Mouse (Mus musculus) adrenal gland, postnatal 25 days (tissue): ENCODE data around the gene Wipf1. TPM values are rescaled to one million over a fixed set of nuclear protein-coding genes. Genes with fewer than 3 reads are reported as not detected.
"Not testable (repeated sequence)": the region's sequence is repeated elsewhere in the genome, so short reads cannot be mapped to it uniquely, and the experiment has no call there.

Experiments
- DNase-seq: peaks from one replicate; pipeline ENCODE4 v3.0.0; 2021; ENCODE audit warnings: mixed read lengths
- total RNA-seq: library from RNA; stranded (reverse); gene quantifications from 2 replicates; pipeline ENCODE4 v1.2.3, GENCODE M21; 2021

Gene Wipf1
- total RNA-seq, 1 experiment from 2014 or later, result 17.0 TPM

DNA sequence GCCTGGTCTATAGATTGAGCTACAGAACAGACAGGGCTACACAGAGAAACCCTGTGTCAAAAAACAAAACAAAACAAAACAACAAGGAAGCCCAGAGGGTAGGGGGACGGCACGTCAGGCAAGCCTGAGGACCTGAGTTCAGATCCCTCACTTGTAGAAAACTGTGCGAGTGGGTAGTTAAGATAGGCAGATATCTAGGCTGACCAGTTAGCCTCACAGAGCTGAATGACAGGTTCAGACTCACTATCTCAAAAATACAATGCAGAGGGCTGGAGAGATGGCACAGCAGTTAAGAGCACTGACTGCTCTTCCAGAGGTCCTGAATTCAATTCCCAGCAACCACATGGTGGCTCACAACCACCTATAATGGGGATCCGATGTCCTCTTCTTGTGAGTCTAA is 23.2 kb downstream of the Wipf1 start:
- DNase-seq, result not testable (repeated sequence)

DNA sequence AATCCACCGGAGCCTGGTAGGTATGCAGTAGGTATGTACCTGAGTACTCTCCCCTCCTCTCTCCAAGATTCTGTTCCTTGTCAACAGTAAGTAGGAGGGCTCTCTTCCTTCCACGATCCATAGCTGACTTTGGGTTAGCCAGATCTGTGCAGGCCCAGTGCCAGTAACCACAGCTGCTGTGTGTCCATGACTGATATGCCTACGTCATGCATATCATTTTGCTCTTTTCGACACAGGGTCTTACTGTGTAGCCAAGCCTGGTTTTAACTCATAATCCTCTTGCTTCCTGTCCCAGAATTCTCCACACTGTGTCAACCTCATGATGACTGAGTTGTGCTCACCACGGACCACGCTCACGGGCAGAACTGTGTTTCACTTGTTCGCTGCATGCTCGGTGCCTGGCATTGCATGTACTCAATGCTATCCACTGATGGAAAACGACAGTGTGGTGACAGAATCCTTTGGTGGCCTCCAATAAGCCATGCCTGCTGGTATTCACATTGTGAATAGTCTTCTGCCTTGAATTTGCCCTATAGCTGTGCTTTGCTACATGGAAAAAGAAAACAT is 26.6 kb downstream of the Wipf1 start:
- DNase-seq, result no peak

DNA sequence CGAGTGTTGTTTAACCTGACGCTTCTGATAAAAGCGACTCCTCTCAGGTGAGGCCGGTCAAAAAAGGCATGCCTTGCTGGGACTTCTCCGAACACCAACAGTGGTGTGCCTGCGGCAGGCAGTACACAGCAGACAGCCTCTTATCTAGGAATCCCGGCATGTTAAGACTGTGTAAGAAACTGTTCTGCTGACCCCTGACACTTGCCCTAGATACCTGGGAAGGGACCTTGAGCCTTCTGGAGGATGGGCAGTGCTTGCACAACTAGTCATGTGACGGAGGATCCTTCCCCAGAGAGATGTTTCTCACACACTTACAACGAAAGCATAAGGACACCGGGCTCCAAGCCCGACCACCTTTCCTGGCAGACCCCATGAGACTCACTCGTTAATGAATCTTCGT is 28.7 kb downstream of the Wipf1 start:
- DNase-seq, result no peak

DNA sequence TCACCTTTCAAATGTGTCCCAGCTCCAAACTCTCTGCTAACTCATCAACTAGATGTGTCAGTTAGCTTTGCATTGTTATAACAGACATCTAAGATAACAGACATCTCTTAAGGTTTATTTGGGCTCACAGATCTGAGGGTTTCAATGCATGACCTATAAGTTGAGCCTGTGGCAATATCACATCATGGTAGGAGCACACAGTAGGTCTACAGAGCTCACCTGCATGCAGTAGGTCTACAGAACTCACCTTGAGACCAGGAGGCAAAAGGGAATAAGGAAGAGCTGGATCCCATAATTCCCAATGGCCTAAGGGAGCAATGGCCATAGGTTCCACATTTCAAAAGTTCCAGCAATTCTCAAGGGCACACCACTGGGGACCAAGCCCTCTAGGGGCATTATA is 31.2 kb downstream of the Wipf1 start:
- no peak for DNase-seq

DNA sequence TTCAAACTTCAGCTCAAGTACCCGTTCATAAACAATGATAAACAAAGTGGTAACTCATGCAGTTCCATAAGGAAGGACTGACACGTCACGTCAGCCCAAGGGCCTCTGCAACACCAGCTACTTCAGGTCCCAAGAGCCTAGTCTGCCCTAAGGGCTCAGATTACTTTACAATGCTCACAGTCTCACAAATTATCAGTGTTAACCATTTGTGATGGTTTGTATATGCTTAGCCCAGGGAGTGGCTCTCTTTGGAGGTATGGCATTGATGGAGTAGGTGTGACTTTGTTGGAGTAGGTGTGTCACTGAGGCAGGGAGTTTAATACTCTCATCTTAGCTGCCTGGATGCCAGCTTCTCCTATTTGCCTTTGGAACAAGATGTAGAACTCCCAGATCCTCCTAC is 32.0 kb downstream of the Wipf1 start:
- DNase-seq, result no peak

DNA sequence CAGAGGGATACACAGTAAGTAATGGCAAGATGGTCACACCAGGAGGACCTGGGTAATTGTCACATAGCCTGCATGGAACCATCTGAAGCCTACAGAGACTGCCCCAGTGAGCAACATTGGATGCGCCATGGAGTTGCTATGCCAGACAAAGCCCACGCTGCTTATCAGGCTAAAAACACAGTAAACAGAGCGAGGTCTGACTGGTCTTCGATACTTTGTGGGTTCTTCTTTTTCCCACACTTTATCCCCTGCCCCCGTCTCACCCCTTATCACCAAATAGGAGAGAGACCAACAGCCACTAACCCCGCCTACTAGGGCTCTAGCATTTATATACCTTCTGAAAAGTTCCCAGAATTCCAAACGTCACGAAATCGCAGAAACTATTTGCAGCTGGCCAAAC is 32.6 kb downstream of the Wipf1 start:
- no peak for DNase-seq

DNA sequence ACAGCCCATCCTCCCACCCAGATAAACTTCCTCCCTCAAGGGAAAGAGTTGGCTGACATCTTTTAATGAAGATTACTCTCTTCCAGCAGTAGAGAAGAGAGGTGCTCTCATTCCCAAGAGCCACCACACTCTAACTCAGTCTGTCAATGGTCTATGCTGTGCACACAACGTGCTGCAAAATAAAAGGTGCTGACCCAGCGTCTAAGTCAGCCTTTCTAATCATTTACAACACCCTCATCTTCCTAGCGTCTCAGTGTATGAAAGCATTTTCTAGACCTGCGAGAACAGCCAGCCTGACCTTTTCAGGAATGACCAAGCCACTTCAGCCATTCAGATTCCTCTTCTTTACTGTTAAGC is 33.2 kb downstream of the Wipf1 start:
- DNase-seq, result no peak

DNA sequence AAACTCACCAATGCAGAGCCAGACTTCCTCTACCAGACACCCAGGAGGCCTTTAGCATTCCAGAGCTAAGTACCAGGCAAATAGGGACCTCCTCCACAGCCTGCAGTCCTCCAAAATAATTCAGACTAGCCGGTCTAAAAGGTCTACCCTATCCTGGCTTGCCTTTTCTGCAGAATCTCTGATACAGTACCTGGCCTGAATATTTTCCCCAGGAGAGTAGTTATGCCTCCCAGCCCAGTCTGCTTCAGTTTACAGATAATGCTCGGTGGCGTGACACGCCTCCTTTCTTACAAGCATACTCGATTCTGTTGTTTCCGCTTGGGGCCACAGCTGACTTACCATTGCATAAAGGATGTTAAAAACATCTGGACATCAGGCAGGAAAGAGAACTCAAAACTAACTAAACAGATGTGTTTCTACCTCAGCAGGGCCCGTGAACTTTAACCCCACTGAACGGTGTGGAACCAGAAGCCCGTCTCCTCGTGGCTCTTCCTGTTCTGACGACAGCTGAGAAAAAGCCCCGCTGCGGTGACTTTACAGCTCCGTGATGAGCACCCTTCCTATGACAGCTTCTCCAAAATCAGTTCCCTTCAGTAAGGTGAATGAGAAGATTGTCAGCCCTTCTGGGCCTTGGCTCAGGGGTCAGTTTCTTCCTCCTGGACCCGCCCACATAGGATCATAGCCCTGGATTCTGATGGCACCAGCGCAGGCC is 33.8 kb downstream of the Wipf1 start:
- no peak for DNase-seq

DNA sequence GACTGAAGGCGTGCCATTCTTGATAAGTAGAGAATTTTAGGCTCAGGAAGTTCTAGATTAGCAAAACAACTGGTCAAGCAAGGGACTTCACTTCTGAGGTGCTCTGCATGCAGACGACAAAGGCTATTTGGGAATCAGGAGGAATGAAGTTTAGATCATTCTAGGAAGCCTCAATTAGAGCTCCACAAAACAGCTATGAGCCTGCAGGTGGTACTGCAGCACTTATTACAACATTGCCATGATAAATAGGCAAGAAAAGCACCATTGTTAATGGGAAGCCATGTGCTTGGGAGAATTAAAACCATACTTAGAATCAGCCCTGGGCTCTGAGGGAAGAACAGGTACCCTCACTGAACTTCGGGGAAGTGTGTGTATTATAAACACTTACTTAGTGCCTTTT is 36.0 kb downstream of the Wipf1 start:
- no peak for DNase-seq

DNA sequence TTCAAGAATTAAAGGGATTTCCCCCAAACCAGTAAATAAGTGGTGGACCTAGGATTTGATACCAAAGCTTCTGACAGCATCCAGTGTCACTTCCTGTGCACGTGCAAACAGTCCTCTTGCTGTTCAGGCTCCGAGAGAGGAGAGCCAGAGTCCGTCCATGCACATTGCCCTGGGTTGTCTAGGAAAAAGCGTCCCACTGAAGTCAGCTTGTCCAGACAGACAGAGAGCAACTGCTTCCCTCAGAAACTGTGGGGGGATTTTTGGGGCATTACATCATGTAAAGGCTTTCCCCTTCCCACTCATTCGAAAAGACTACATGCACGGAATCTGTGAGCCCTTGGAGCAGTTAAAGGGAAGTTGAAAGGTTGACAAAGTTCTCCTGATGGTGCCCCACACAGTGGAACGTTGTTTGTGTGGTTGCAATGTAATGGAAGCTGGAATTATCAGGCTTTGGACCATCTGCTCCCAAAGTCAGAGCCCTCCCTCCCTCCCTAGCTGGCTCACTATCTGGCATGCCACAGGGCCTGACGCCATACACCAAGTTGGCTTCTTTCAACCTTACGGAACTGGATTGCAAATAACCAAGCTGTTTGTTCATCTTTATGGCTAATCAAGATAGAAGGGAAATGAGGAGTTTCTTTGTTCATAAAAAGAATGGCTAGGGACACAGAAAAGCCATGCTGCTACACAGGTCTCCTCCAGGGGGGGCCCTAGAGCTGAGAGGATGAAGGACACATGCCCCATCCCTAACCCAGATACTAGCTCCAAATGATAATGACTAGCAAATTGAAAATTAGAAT is 37.9 kb downstream of the Wipf1 start:
- peak; percentile 72 for DNase-seq

DNA sequence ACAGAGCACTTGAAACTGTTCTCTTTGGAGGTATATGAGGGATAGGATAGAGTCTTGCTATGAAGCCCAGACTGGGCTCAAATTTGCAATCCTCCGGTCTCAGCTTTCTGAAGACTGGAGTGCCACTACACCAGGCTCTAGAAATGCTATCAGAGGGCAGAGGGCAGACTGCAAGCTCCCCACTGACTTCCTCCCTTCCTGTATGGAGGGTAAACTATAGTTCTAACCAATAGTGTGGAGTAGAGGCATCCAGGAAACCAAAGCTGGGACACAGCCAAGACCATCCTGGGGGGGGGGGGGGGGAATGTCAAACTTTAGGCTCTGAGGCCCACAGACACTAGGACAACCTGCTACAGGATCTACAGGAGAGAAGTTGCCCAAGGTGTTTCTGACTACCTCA is 39.1 kb downstream of the Wipf1 start:
- DNase-seq, result no peak

DNA sequence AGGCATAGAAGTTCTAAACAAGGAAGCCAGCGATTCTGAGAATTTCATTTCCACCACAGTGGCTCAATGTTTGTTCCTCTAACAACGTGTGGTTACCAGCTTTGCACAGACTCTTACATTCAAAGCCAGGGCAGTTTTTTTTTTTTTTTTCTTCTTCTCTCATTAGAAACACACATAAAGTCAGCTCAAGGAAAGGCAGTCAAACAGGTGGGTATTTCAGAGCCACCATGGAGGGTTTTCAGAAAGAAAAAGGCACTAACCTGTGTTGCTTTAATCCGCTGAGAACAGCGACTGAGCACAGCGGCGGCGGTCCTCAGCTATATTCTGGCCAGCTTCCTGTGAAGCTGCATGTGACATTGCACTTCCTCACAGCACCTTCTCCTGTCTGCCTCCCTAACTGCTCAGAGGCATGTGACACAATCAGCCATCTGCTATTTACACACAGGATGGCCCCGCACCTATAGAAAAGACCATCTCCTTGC is 43.4 kb downstream of the Wipf1 start:
- DNase-seq, result no peak

DNA sequence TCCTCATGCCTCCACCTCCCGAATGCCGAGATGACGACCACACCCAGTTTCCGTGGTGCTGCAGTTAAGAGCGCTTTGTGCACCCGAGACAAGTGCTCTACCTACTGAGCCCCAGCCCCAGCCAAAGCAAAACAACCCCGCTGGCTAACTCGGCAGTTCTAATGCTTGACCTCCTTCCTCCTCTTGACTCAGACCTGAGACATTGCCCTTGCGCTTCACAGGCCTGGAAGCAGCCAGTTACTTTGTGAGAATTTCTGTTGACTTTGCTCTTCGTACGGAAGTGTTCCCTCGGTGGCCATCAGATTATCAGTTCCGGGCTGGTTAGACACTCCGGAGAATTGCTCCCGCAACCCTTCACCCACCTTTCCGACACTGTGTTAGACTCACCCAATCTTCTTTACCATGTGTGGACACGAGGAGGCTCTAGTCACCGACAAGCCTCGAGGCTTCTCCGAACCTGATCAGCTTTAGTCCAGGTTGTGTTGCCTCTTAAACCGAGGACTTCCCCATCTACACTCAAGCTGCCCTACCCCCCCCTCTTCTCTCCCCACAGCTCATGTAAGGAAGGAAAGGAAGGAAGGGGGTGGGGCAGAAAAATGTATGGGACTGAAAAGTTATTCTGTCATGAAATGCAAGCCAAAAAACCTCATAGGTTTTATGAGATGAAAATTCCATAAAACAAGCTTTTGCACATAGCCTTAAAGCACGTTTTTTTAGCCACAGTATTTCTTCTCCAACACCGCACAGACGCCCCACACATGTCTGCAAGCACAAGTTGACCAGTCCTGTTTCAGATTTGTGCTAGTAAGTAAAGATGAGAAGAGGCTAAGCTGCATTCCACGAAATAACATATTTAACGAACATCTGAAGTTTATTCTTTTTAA is 44.1 kb downstream of the Wipf1 start:
- no peak for DNase-seq

DNA sequence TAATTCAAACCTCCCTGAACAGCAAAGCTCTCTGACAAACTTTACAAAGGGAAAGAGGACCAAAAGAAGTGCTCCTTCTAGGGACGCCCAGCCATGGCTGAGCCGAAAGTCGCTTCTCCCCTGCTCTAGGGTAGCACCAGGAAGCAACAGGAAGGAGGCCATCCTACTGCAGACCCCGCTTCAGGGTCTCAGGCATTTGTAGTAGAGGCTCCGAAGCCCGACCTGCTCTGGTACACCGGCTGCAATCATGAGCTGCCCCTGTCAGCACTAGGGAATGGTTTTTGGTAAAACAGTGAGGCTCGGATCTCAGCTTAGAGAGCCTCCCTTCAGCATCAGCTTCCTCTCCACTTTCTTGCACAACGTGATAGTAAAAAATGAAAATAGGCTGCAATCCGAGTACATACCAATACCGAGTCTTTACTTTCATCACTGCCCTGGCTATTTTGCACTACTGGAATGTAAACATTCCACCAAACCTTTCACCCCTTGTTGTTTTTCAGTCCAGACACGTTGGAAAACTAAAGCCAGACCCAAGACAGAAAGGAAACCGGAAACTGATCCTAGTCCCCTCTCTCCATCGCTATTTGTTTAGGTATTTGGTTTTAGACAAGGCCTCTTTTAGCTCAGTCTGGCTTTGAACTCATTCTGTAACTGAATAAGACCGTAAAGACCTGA is 44.8 kb downstream of the Wipf1 start:
- DNase-seq, result no peak

DNA sequence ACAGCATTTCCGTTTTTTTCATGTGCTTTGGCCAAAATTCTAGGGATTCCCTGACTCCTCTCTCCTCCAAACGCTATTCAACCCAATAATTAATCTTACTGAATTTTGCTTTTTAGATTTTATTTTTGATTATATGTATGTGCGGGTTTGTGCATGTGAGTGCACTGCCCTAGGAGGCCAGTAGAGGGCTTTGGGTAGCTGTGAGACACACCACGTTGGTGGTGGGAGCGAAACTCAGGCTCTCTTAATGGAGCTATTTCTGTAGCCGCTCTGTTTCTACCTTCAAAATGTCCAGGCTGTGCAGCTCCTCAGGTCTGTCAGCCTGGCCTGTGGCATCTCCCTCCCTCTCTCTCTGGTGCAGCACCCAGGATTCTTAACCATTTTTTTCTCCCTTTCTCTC is 50.7 kb downstream of the Wipf1 start:
- no peak for DNase-seq

DNA sequence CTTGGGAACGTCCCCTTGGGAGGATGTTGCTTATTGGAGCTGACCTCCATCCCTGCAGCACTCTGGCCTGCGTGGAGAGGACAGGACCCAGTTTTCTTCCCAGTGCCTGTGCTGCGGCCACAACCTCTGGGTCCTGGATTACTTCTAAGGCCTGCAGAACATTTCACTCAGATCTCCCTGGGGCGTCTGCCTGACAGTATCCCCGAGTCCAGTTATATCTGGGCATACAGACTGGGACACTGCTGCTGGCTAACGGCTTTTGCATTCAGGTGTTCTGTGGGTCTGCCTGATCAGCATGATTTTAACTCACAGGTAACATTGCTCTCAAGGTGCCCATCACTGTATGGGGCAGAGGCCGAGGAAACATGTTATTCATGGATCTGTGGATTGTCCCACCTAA is 52.0 kb downstream of the Wipf1 start:
- no peak for DNase-seq

DNA sequence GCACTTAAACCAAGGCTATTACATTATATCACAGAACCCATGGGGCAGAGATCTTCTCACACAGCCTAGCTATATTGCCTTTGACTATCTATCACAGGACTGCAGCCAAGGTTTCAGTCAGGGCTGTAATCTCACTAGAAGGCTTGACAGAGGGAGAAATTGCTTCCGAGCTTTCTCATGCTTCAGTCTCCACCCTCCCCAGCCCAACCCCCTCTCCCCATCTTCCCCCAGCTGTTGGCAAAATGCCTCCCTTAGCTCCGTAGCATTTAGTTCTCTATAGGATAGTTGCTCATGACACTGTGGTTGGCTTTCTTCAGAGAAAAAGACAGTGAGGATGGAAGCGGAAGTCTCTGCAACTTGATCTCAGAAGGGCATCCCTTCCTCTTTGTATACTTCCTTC is 54.0 kb downstream of the Wipf1 start:
- no peak for DNase-seq

DNA sequence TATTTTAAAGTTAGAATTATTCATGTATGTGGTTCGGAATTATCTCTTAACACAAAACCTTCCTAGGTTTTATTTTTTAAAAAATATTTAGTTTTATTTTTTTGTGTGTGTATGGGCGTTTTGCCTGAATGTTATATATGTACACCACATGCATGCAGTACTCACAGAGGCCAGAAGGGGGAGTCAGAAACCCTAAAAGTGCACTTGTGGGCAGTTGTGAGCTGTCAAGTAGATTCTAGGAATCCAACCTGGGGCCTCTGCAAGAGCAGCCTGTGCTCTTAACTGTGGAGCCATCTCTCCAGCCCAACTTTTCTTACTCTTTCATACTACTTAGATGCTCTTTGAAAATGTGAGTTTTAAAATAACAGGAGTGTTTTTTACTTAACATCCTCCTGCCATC is 57.4 kb downstream of the Wipf1 start:
- DNase-seq, result no peak

DNA sequence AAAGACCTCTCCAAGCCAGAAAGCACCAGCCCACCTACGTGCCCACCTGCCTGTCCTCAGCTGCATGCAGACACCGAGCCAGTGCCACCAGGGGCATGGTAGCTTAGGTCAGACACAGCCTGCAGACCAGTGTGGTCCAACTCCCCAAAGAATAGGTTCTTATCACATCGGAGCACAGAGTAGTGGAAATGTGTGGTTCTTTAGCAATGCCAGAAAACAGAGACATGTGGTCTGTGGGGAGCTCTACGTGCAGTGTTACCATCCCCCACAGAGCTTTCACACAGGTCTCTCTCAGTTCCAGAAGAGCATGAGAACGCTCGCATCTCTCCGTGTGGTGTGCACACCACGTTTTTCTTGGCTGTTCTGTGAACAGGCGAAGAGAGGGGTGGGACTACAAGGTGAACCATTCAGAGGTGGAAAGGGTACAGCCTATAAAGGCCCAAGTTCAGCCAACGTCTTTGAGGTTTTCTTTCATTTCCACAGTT is 59.3 kb downstream of the Wipf1 start:
- DNase-seq, result no peak

DNA sequence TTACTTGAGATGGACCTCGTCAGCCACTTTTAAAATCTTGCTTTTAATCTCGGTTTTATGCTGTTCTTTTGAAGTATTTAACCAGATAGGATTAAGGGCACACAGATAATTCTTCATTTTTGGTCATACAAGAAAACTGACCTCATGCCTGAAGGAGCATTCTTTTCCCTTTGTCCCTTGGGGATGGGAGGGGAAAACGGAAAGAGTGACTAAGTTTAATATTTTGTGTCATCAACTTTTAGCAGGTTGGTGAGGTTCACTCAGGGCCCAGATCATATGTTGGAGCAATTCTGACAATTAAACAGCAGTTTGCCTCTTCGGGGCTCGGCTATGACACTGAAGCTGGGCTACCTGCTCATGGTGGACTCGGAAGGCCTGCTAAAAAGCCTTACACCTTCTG is 60.0 kb downstream of the Wipf1 start:
- DNase-seq, result no peak

DNA sequence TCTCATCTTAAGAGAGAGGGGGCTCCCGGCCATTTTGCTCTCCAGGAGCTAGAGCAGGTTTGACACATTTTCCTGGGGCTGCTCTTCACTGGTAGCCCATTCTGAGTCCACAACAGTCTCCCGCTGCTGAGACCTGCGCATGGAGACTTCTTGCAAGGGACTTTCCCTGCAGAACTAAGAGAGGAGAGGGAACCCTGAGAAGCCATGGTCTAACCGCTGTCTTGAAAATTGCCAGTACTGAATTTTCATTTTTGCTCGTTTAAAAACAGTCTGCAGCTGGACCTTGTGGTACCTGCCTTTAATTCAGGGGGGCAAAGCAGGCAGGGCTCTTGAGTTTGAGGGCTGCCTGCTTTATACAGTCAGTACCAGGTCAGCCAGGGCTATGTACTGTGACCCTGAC is 60.5 kb downstream of the Wipf1 start:
- DNase-seq, result no peak
